Mouse (Mus musculus): ENCODE measurements around the gene Prr7. TPM values are rescaled to one million over a fixed set of nuclear protein-coding genes. Genes with fewer than 3 reads are reported as not detected.
A peak's percentile ranks its signal among the peaks of the same experiment; 100 is the strongest.
"Not testable (repeated sequence)": the region's sequence is repeated elsewhere in the genome, so short reads cannot be mapped to it uniquely, and the experiment has no call there.

Prr7 gene
- polyA plus RNA-seq, 1 experiment from 2014 or later, result 0.69 TPM

GRCm38 (mm10) chr13:55437111-55437629 lies 26.9 kb upstream of the Prr7 start:
- H3K4me3 ChIP-seq; H3K27me3 ChIP-seq (ENCODE audit: insufficient read depth, poor library complexity, severe bottlenecking); H3K4me1 ChIP-seq (replicated peaks); H3K36me3 ChIP-seq; DNase-seq (ENCODE audit: low spot score); H3K27ac ChIP-seq: not testable (repeated sequence)
- H3K9me3 ChIP-seq, result peaks cover 28% of the 10 kb centered on the region
- WGBS, result 87% methylated on average over 15 of the region's 15 CpGs

DNA sequence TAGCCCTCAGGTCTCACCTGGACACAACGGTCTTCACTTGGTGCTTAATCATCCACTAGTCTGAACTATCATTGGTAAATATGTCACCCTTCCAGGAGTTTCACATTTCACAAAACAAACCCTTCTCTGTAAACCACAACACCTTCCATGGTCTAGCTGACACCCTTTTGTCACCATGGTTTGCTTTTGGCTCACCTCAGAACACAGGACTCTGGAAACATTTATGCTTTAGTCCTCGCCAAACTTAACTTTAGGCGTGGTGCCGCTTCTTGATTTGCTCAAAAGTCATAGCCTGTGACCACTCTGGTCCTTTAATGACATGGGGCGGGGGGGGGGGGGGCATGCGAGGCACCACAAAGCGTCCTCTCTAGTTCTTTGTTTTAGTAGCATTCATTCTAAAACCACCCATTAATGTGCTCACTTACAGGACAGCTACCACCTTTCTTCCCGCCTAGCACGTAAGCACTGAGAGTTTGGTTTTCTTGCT lies 20.2 kb upstream of the Prr7 start:
- Histone ChIP-seq H3K4me1 (replicated peaks) (peaks cover 40% of the 10 kb centered on the region), H3K27ac (peak overlapping the region; percentile 96)
- WGBS, result 45% methylated on average over 9 of the region's 9 CpGs

DNA sequence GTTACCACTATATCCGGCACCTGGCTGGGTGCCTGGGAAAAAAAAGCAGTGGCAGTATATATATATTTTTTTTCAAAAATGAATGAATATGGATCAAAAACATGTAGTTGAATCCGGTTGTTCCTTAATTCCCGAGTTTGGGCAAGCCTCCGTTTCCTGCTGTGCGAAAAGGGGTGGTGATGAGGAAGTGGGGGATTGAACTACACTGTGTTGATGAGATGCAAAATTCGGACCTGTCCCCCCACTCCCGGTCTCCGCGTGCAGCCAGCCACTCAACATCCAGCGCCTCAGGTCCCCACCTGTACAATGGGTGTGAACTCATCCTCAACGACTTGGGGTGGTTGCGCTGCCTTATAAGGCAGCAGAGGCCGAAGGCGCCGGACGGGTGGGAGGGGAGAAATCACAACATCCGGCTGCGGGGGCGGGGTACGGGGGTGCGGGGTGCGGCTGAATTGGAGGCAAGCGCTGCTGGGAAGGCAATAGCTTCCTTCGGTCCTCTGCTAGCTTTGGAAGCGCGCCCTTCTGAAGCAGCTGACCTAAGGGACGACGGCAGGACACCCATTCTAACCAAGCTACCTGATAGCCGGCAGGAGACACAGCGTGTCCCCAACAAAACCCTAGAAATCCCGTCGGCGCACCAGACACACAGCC lies 19.7 kb upstream of the Prr7 start:
- Histone ChIP-seq H3K27ac (peak overlapping the region; percentile 96), H3K9me3 (no peaks in the 10 kb centered on the region), H3K36me3 (peaks cover 17% of the 10 kb centered on the region), H3K4me3 (peak overlapping the region; percentile 90), H3K27me3 (ENCODE audit: insufficient read depth, poor library complexity, severe bottlenecking) (no peaks in the 10 kb centered on the region), H3K4me1 (replicated peaks) (peaks cover 44% of the 10 kb centered on the region)
- no peak for DNase-seq (ENCODE audit: low spot score)
- WGBS, result 1% methylated on average over 33 of the region's 33 CpGs

More for the DNA sequence above, 20.2 kb upstream of the Prr7 start:
- peaks cover 11% of the 10 kb centered on the region; the same call in 1 of the 2 replicates for H3K36me3 ChIP-seq
- 0 out of 2 replicates have a peak, but pooled peaks cover 4% of the 10 kb centered on the region for H3K9me3 ChIP-seq
- no peak for DNase-seq (ENCODE audit: low spot score)
- no peaks in the 10 kb centered on the region for H3K27me3 ChIP-seq (ENCODE audit: insufficient read depth, poor library complexity, severe bottlenecking)
- peak overlapping the region; percentile 90 for H3K4me3 ChIP-seq

DNA sequence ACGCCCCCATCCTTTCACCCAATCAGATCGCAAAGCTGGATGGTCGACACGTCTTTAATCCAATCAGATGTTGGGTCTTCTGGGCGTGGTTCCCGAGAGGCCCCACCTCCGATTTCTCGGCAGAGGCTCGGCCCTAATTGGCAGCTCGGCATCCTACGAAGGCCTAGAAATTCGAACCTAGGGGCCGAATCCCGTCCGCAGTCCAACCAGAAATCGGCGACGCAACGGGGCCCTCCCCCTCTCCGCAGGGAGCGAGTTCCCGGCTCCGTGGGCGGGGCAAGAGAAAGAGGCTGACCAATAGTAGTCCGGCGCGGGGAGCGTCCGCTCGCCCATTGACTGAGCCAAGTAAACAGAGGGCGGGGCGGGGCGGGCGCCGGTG lies 19.1 kb upstream of the Prr7 start, which contains the start of gene Grk6:
Grk6 (plus strand) TSS at position 136 of the 379 bp plus-strand sequence.
- Histone ChIP-seq H3K36me3 (peaks cover 22% of the 10 kb centered on the region), H3K9me3 (no peaks in the 10 kb centered on the region), H3K4me1 (replicated peaks) (peaks cover 44% of the 10 kb centered on the region), H3K27me3 (ENCODE audit: insufficient read depth, poor library complexity, severe bottlenecking) (no peaks in the 10 kb centered on the region), H3K27ac (peak within 1 kb of the TSS; percentile 96), H3K4me3 (peak within 1 kb of the TSS; percentile 90)
- peak; percentile 99 for DNase-seq (ENCODE audit: low spot score)
- WGBS, result 1% methylated on average over 35 of the region's 35 CpGs

DNA sequence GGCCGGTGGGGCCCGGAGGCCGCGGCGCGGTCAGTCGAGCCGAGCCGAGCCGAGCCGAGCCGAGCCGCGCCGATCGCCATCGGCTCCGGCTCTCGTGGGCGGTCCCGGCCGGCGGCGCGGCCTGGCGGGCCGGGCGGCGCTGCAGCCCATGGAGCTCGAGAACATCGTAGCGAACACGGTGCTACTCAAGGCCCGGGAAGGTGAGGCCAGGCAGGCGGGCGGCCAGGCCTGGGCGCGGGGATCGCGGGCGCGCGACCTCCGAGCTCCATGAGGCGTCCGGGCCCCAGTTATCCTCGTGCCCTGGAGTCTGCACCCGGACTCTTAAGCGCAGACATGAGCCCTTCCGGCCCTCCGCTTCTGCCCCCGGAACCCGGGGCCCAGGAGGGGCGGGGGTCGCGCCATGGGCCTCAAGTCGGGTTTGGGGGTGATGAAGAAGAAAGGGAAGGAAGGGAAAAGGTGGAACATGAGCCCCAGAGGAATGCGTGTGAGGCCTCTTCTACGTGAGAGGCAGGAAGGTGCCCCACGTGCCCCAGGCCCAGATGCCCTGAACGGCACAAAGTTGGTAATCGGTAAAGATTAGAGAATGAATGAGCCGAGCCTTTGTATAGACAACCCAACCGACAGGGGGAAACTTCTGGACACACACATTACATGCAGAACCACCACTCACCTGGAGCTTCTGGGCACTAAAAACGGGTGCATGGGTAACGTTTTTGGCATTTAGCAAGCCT lies 18.5 kb upstream of the Prr7 start:
- peak overlapping the region; percentile 90 for H3K4me3 ChIP-seq
- no peaks in the 10 kb centered on the region for H3K9me3 ChIP-seq
- H3K27me3 ChIP-seq (ENCODE audit: insufficient read depth, poor library complexity, severe bottlenecking), result no peaks in the 10 kb centered on the region
- H3K36me3 ChIP-seq, result peaks cover 28% of the 10 kb centered on the region
- H3K27ac ChIP-seq, result peak overlapping the region; percentile 96
- H3K4me1 ChIP-seq (replicated peaks), result peaks cover 44% of the 10 kb centered on the region
- DNase-seq (ENCODE audit: low spot score), result no peak
- under 1% methylated on average over 66 of the region's 66 CpGs for WGBS

DNA sequence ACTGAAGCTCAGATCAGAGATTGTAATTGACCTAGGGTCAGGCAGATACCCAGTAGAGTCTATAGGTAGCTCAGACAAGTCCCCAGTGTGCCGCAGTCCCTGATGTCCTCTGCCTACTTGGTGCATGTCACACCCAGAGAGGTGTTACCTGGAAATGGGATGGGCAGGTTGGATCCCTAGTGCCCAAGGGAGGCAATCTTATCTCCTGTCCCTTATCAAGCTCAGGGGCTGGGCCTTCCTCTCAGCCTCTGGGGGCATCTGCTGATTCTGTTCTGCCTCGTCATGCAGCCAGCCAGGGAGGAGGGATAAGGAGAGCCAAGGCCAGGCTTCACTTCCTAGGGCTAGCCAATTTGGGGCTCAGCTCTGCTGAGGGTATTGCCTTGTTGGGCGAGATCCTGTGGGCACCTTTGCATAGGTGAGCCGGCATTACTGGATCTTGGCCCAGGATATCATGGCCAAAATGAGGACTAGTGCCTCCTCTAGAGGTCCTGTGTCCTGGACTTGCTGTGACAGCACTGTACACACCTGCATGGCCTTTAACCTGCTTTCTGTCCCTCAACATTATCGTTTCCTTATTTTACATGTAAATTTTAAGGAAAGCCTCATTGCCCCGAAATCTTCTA lies 17.5 kb upstream of the Prr7 start:
- Histone ChIP-seq H3K4me1 (replicated peaks) (peaks cover 44% of the 10 kb centered on the region), H3K27me3 (ENCODE audit: insufficient read depth, poor library complexity, severe bottlenecking) (no peaks in the 10 kb centered on the region), H3K36me3 (peaks cover 39% of the 10 kb centered on the region), H3K9me3 (no peaks in the 10 kb centered on the region), H3K4me3 (peak overlapping the region; percentile 90), H3K27ac (peak overlapping the region; percentile 17; the same call in 1 of the 2 replicates)
- DNase-seq (ENCODE audit: low spot score), result no peak
- 82% methylated on average over 6 of the region's 6 CpGs for WGBS

GRCm38 (mm10) chr13:55447543-55447943 lies 16.5 kb upstream of the Prr7 start:
- H3K4me1 ChIP-seq (replicated peaks), result peaks cover 44% of the 10 kb centered on the region
- H3K27ac ChIP-seq, result no peak overlapping the region
- H3K27me3 ChIP-seq (ENCODE audit: insufficient read depth, poor library complexity, severe bottlenecking), result no peaks in the 10 kb centered on the region
- no peaks in the 10 kb centered on the region for H3K9me3 ChIP-seq
- WGBS, result 65% methylated on average over 3 of the region's 3 CpGs
- peaks cover 48% of the 10 kb centered on the region for H3K36me3 ChIP-seq
- no peak for DNase-seq (ENCODE audit: low spot score)
- peak overlapping the region; percentile 90; the same call in 1 of the 2 replicates for H3K4me3 ChIP-seq

DNA sequence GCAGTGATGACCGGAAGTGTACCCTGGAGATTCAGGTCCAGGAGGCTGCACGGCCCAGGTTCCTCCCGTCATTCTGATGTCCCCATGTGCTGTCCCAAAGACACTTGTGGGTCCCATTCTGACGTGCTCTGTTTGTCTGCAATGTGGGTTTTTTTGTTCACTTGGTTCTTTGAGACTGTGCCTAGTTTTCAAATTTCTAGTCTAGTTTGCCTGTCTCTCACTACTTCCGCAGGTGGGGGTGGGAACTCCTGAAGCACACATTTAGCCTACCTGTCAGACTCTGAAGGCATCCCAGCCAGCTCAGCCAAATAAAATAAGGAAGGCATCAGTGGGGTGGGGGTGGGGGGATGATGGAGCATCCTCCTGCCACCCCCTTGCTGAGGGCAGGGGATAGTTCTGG lies 15.9 kb upstream of the Prr7 start:
- Histone ChIP-seq H3K4me3 (no peak overlapping the region), H3K27ac (no peak overlapping the region), H3K27me3 (ENCODE audit: insufficient read depth, poor library complexity, severe bottlenecking) (no peaks in the 10 kb centered on the region), H3K4me1 (replicated peaks) (peaks cover 44% of the 10 kb centered on the region), H3K36me3 (peaks cover 54% of the 10 kb centered on the region), H3K9me3 (no peaks in the 10 kb centered on the region)
- DNase-seq (ENCODE audit: low spot score), result no peak
- WGBS, result 94% methylated on average over 5 of the region's 5 CpGs

DNA sequence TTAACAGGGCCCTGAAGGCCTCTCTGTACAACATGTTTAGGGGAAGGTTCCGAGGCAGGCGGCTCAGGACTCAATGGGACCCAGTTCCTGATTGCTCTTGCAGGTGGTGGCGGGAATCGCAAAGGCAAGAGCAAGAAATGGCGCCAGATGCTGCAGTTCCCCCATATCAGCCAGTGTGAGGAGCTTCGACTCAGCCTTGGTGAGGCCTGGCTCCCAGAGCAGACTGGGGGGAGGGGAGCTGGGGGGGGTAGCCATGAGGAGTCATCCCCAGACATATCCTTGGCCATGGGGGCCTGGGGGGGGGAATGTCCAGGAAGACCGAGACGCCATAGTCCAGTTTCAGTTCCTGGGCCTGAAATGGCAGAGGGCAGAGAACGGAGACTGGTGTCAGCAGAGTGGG lies 14.9 kb upstream of the Prr7 start:
- Histone ChIP-seq H3K4me1 (replicated peaks) (peaks cover 37% of the 10 kb centered on the region), H3K27ac (no peak overlapping the region), H3K36me3 (peaks cover 65% of the 10 kb centered on the region), H3K4me3 (no peak overlapping the region), H3K9me3 (no peaks in the 10 kb centered on the region), H3K27me3 (ENCODE audit: insufficient read depth, poor library complexity, severe bottlenecking) (no peaks in the 10 kb centered on the region)
- WGBS, result 94% methylated on average over 9 of the region's 9 CpGs
- no peak for DNase-seq (ENCODE audit: low spot score)

DNA sequence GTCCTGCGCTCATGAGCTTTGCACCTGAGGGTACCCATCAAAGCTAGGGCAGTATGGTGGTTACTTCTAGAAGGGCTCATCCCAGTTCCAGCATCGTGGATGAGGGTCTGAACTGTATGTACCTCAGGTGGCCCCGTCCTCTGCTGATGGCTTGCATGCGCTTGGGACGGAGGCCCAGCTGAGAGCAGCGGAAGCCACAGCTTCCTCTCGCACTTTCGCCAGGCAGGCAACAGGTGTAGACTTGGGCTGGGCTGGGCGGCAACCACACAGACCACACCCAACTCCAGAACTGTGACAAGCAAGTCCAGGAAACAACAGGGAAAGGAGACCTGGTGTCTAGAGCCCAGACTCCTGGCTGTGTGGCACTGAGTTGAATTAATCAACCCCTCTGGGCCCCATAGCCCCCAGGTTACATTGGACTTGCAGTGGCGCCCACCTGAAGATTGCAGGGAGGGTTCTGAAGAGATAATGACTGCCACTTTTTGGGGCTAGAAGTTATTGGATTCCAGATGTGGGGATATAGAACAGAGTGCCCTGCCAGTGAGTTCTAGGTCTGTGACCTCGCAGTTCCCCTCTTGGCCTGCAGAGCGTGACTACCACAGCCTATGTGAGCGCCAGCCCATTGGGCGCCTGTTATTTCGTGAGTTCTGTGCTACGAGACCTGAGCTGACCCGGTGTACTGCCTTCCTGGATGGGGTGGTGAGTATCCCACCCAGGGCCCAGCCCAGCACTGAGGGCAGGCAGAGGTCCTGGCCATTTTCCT lies 14.2 kb upstream of the Prr7 start:
- Histone ChIP-seq H3K4me1 (replicated peaks) (peaks cover 34% of the 10 kb centered on the region), H3K27me3 (ENCODE audit: insufficient read depth, poor library complexity, severe bottlenecking) (no peaks in the 10 kb centered on the region), H3K36me3 (peaks cover 72% of the 10 kb centered on the region), H3K9me3 (no peaks in the 10 kb centered on the region), H3K27ac (no peak overlapping the region), H3K4me3 (no peak overlapping the region)
- no peak for DNase-seq (ENCODE audit: low spot score)
- 93% methylated on average over 17 of the region's 17 CpGs for WGBS

- 94% methylated on average over 11 of the region's 11 CpGs for WGBS
- Histone ChIP-seq H3K9me3 (no peaks in the 10 kb centered on the region), H3K27me3 (ENCODE audit: insufficient read depth, poor library complexity, severe bottlenecking) (no peaks in the 10 kb centered on the region), H3K27ac (no peak overlapping the region), H3K36me3 (peaks cover 79% of the 10 kb centered on the region), H3K4me1 (replicated peaks) (peaks cover 34% of the 10 kb centered on the region), H3K4me3 (no peak overlapping the region)
- no peak for DNase-seq (ENCODE audit: low spot score)
These were observed 13.5 kb upstream of the Prr7 start for GRCm38 (mm10) chr13:55450511-55450980.

- H3K36me3 ChIP-seq, result peaks cover 86% of the 10 kb centered on the region
- no peak for DNase-seq (ENCODE audit: low spot score)
- no peaks in the 10 kb centered on the region for H3K27me3 ChIP-seq (ENCODE audit: insufficient read depth, poor library complexity, severe bottlenecking)
- H3K9me3 ChIP-seq, result no peaks in the 10 kb centered on the region
- no peak overlapping the region for H3K4me3 ChIP-seq
- 93% methylated on average over 10 of the region's 10 CpGs for WGBS
- no peak overlapping the region for H3K27ac ChIP-seq
- H3K4me1 ChIP-seq (replicated peaks), result peaks cover 27% of the 10 kb centered on the region
These were observed 12.8 kb upstream of the Prr7 start for GRCm38 (mm10) chr13:55451296-55451695.

All from hindbrain, embryonic 10.5 days (tissue).